Mouse (Mus musculus) liver, embryonic 12.5 days (tissue): ENCODE data around the gene Zfp628. TPM values are rescaled to one million over a fixed set of nuclear protein-coding genes. Genes with fewer than 3 reads are reported as not detected.

Experiments used
- polyA plus RNA-seq: library from polyadenylated mRNA; unstranded; fragments of >200 nt; fragmentation: Nextera tagmentation; extraction: Ambion mirVana; gene quantifications from 2 replicates; pipeline ENCODE4 v1.2.1, GENCODE M21; 2016

The Zfp628 gene
- polyA plus RNA-seq, 1 experiment from 2014 or later = 2.4 TPM

Other genes starting within 250 kb of the Zfp628 start
- 90.8 and 95.6 TPM in 2 replicates for gene Hspbp1, start 230.1 kb upstream of the Zfp628 start, polyA plus RNA-seq
- 0.19 and 0.29 TPM in 2 replicates for gene Brsk1, start 224.6 kb upstream of the Zfp628 start, polyA plus RNA-seq
- gene Tmem150b, start 190.0 kb upstream of the Zfp628 start, polyA plus RNA-seq = 0.08 and 0.12 TPM in 2 replicates
- 79.0 and 79.5 TPM in 2 replicates for gene Kmt5c, start 175.1 kb upstream of the Zfp628 start, polyA plus RNA-seq
- 152 and 159 TPM in 2 replicates for gene Cox6b2, start 162.1 kb upstream of the Zfp628 start, polyA plus RNA-seq
- not detected in 2 replicates for gene Fam71e2, start 143.9 kb upstream of the Zfp628 start, polyA plus RNA-seq
- 0.06 TPM in 1 of 2 replicates, not detected in the other for gene Il11, start 132.4 kb upstream of the Zfp628 start, polyA plus RNA-seq
- gene Tmem190, start 132.3 kb upstream of the Zfp628 start, polyA plus RNA-seq = 0.46 TPM in 1 of 2 replicates, not detected in the other
- gene Tmem238, start 125.6 kb upstream of the Zfp628 start, polyA plus RNA-seq = 18.9 and 19.2 TPM in 2 replicates
- 397 and 413 TPM in 2 replicates for gene Rpl28, start 122.3 kb upstream of the Zfp628 start, polyA plus RNA-seq
- gene Ube2s, start 102.6 kb upstream of the Zfp628 start, polyA plus RNA-seq = 353 and 370 TPM in 2 replicates
- not detected in 2 replicates for gene Shisa7, start 70.5 kb upstream of the Zfp628 start, polyA plus RNA-seq
- gene Isoc2b, start 45.0 kb upstream of the Zfp628 start, polyA plus RNA-seq = 3.5 and 3.9 TPM in 2 replicates
- gene Isoc2a, start 38.1 kb upstream of the Zfp628 start, polyA plus RNA-seq = 0.62 and 0.95 TPM in 2 replicates
- 0.10 TPM in 1 of 2 replicates, not detected in the other for gene Gm36210, start 8.7 kb upstream of the Zfp628 start, polyA plus RNA-seq
- 0.54 and 0.67 TPM in 2 replicates for gene Nat14, start 6.8 kb downstream of the Zfp628 start, polyA plus RNA-seq
- gene Ssc5d, start 10.6 kb downstream of the Zfp628 start, polyA plus RNA-seq = 0.13 and 0.19 TPM in 2 replicates
- not detected in 2 replicates for gene Sbk2, start 49.2 kb downstream of the Zfp628 start, polyA plus RNA-seq
- gene Sbk3, start 56.0 kb downstream of the Zfp628 start, polyA plus RNA-seq = not detected in 2 replicates
- 6.4 and 6.9 TPM in 2 replicates for gene Zfp579, start 80.9 kb downstream of the Zfp628 start, polyA plus RNA-seq
- 11.5 and 11.7 TPM in 2 replicates for gene Zfp524, start 99.2 kb downstream of the Zfp628 start, polyA plus RNA-seq
- gene Fiz1, start 99.5 kb downstream of the Zfp628 start, polyA plus RNA-seq = 29.4 TPM in 2 replicates
- 0.62 and 1.0 TPM in 2 replicates for gene Gm44973, start 100.3 kb downstream of the Zfp628 start, polyA plus RNA-seq
- gene Zfp865, start 105.2 kb downstream of the Zfp628 start, polyA plus RNA-seq = 2.6 and 2.7 TPM in 2 replicates
- gene Ccdc106, start 105.3 kb downstream of the Zfp628 start, polyA plus RNA-seq = 2.2 and 2.4 TPM in 2 replicates
- not detected in 2 replicates for gene 4632433K11Rik, start 118.9 kb downstream of the Zfp628 start, polyA plus RNA-seq
- 1.1 and 1.3 TPM in 2 replicates for gene Zfp784, start 123.2 kb downstream of the Zfp628 start, polyA plus RNA-seq
- 5.2 and 5.6 TPM in 2 replicates for gene Zfp580, start 136.3 kb downstream of the Zfp628 start, polyA plus RNA-seq
- gene U2af2, start 146.9 kb downstream of the Zfp628 start, polyA plus RNA-seq = 97.6 and 109 TPM in 2 replicates
- gene Epn1, start 165.0 kb downstream of the Zfp628 start, polyA plus RNA-seq = 66.2 and 69.1 TPM in 2 replicates
- gene Rfpl4, start 201.7 kb downstream of the Zfp628 start, polyA plus RNA-seq = not detected in 2 replicates
- gene Rasl2-9, start 210.7 kb downstream of the Zfp628 start, polyA plus RNA-seq = 0.38 TPM in 1 of 2 replicates, not detected in the other
- gene Vmn1r55, start 234.5 kb downstream of the Zfp628 start, polyA plus RNA-seq = 0.05 TPM in 1 of 2 replicates, not detected in the other